Mouse (Mus musculus) myocyte (in vitro differentiated cells): ENCODE data around the gene Cib1. TPM values are rescaled to one million over a fixed set of nuclear protein-coding genes. Genes with fewer than 3 reads are reported as not detected.
A peak's percentile ranks its signal among the peaks of the same experiment; 100 is the strongest.

Experiments used
- H3K27me3 ChIP-seq: one replicate; pipeline ENCODE4 v1.6.1; 2011; ENCODE audit not compliant: control insufficient read depth, insufficient read depth, insufficient read length
- H3K36me3 ChIP-seq: one replicate; pipeline ENCODE4 v1.6.1; 2011; ENCODE audit not compliant: control insufficient read depth, insufficient read depth
- H3K4me2 ChIP-seq: one replicate; pipeline ENCODE4 v1.6.1; 2011; ENCODE audit warnings: low read depth, control low read depth
- H3K4me3 ChIP-seq: one replicate; pipeline ENCODE4 v1.5.1; 2011; ENCODE audit warnings: mild to moderate bottlenecking, control low read depth, moderate library complexity
- H3K79me2 ChIP-seq: one replicate; pipeline ENCODE4 v1.6.1; 2011; ENCODE audit not compliant: control insufficient read depth, insufficient read depth
- H3ac ChIP-seq: one replicate; pipeline ENCODE4 v1.6.1; 2011; ENCODE audit not compliant: control insufficient read depth, insufficient read length
- CEBPB ChIP-seq: IDR thresholded peaks from 2 replicates; pipeline ENCODE4 v1.6.1; 2011; ENCODE audit warnings: mild to moderate bottlenecking, moderate library complexity; ENCODE audit not compliant: poor library complexity, insufficient read depth, severe bottlenecking
- E2F4 ChIP-seq: IDR thresholded peaks from one replicate; pipeline ENCODE4 v1.6.1; 2011; ENCODE audit warnings: mild to moderate bottlenecking, control low read depth, moderate library complexity; ENCODE audit not compliant: insufficient read depth
- MAX ChIP-seq: IDR thresholded peaks from one replicate; pipeline ENCODE4 v1.6.1; 2011; ENCODE audit warnings: low read depth, mild to moderate bottlenecking, control low read depth
- MYOD1 ChIP-seq, 3 experiments: IDR thresholded peaks; one replicate each; pipeline ENCODE4 v1.6.1; 2011; ENCODE audit warnings: control low read depth in 2 of 3, low read depth in 2 of 3, mild to moderate bottlenecking in 2 of 3, moderate library complexity in 1 of 3; ENCODE audit not compliant: insufficient read length in 2 of 3, control insufficient read depth in 1 of 3
- MYOG ChIP-seq, 3 experiments: IDR thresholded peaks; one replicate each; pipeline ENCODE4 v1.6.1; 2011; ENCODE audit warnings: control low read depth in 2 of 3, low read depth in 2 of 3, mild to moderate bottlenecking in 2 of 3; ENCODE audit not compliant: insufficient read length in 2 of 3, control insufficient read depth in 1 of 3, insufficient read depth in 1 of 3
- POLR2A ChIP-seq: IDR thresholded peaks from one replicate; pipeline ENCODE4 v1.6.1; 2011; ENCODE audit warnings: low read depth, mild to moderate bottlenecking, control low read depth, moderate library complexity; ENCODE audit not compliant: insufficient read length
- POLR2AphosphoS2 ChIP-seq: IDR thresholded peaks from one replicate; pipeline ENCODE4 v1.6.1; 2011; ENCODE audit warnings: low read depth, control low read depth; ENCODE audit not compliant: insufficient read length
- REST ChIP-seq: IDR thresholded peaks from one replicate; pipeline ENCODE4 v1.6.1; 2011; ENCODE audit warnings: mild to moderate bottlenecking, control low read depth, moderate library complexity; ENCODE audit not compliant: insufficient read depth, insufficient read length
- SRF ChIP-seq: IDR thresholded peaks from one replicate; pipeline ENCODE4 v1.6.1; 2011; ENCODE audit warnings: low read depth; ENCODE audit not compliant: control insufficient read depth, insufficient read length
- TCF12 ChIP-seq: IDR thresholded peaks from one replicate; pipeline ENCODE4 v1.6.1; 2011; ENCODE audit warnings: mild to moderate bottlenecking, control low read depth; ENCODE audit not compliant: poor library complexity, insufficient read depth, severe bottlenecking
- TCF3 ChIP-seq: IDR thresholded peaks from one replicate; pipeline ENCODE4 v1.6.1; 2011; ENCODE audit warnings: low read depth, control low read depth; ENCODE audit not compliant: insufficient read length
- USF1 ChIP-seq: IDR thresholded peaks from one replicate; pipeline ENCODE4 v1.6.1; 2011; ENCODE audit warnings: low read depth, mild to moderate bottlenecking, control low read depth, moderate library complexity
- polyA plus RNA-seq: library from polyadenylated mRNA; unstranded; fragments of >200 nt; fragmentation: generic; extraction: Trizol; gene quantifications from one replicate; pipeline ENCODE4 v1.2.1, GENCODE M21; 2012; ENCODE audit warnings: missing spikeins

Cib1 gene
- polyA plus RNA-seq, 1 experiment: 98.7 TPM

DNA sequence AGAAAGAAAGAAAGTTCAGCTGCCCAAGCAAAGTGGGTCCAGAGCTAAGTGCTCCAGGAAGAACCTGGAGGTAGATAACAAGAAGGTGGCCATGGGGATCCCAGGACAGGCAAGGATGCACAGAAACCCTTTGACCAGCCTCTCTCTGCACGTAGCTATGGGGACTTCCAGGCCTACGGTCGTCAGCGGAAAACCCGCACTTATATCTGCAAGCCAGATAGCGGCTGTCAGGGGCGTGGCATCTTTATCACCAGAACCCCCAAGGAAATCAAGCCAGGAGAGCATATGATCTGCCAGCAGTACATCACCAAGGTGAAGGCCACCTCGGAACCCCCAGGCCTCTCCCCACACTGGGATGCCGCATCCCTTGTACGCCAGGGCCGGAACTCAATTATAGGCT, 20.3 kb upstream of the Cib1 start:
- Histone ChIP-seq H3K79me2 (no peaks in the 10 kb centered on the region), H3K4me3 (no peak overlapping the region), H3K27me3 (no peaks in the 10 kb centered on the region)

DNA sequence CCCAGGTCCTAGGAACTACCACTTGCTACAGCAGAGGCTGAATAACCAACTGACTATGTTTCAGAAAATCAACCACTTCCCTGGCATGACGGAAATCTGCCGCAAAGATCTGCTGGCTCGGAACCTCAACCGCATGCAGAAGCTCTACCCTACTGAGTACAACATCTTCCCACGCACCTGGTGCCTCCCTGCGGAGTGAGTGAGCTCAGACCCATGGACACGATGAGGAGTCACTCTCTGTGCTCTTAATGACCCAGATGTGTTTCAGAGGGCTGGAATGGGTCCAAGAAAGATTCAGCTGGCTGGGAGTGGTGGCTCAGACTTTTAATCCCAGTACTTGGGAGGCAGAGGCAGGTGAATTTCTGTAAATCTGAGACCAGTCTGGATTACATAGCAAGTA, 19.8 kb upstream of the Cib1 start:
- TF ChIP-seq TCF3: no peak
- no peak for TF ChIP-seq CEBPB
- TF ChIP-seq POLR2AphosphoS2: no peak
- no peak for TF ChIP-seq REST
- no peak for TF ChIP-seq SRF
- no peak for TF ChIP-seq MYOD1 (IDR thresholded peaks at IDR 0.05; ENCODE audit: control insufficient read depth in 1 of 3, insufficient read length in 2 of 3, low read depth in 2 of 3)
- TF ChIP-seq E2F4: no peak
- no peak for TF ChIP-seq MAX
- Histone ChIP-seq H3ac (no peak overlapping the region), H3K27me3 (no peaks in the 10 kb centered on the region), H3K79me2 (no peaks in the 10 kb centered on the region), H3K36me3 (no peaks in the 10 kb centered on the region), H3K4me3 (no peak overlapping the region), H3K4me2 (no peak overlapping the region)

More for the DNA sequence above, 20.3 kb upstream of the Cib1 start:
- H3K36me3 ChIP-seq: no peaks in the 10 kb centered on the region
- H3ac ChIP-seq: no peak overlapping the region
- TF ChIP-seq CEBPB: no peak
- TF ChIP-seq E2F4: no peak
- TF ChIP-seq USF1: no peak
- no peak for TF ChIP-seq TCF12
- no peak for TF ChIP-seq MYOD1 (IDR thresholded peaks at IDR 0.05; ENCODE audit: control insufficient read depth in 1 of 3, insufficient read length in 2 of 3, low read depth in 2 of 3)
- TF ChIP-seq TCF3: no peak
- TF ChIP-seq POLR2AphosphoS2: no peak
- TF ChIP-seq MAX: no peak
- no peak for TF ChIP-seq REST
- TF ChIP-seq POLR2A: no peak
- TF ChIP-seq MYOG (IDR thresholded peaks at IDR 0.05; ENCODE audit: control insufficient read depth in 1 of 3, insufficient read depth in 1 of 3, insufficient read length in 2 of 3, low read depth in 2 of 3): no peak
- TF ChIP-seq SRF: no peak
- no peak overlapping the region for H3K4me2 ChIP-seq

- Histone ChIP-seq H3K36me3 (no peaks in the 10 kb centered on the region), H3ac (peak overlapping the region; percentile 22), H3K4me2 (peak overlapping the region; percentile 70), H3K4me3 (peak overlapping the region; percentile 31), H3K79me2 (no peaks in the 10 kb centered on the region), H3K27me3 (no peaks in the 10 kb centered on the region)
- TF ChIP-seq REST (no peak), POLR2A (no peak), MAX (no peak), TCF3 (no peak), E2F4 (no peak), MYOG (IDR thresholded peaks at IDR 0.05; ENCODE audit: control insufficient read depth in 1 of 3, insufficient read depth in 1 of 3, insufficient read length in 2 of 3, low read depth in 2 of 3) (no peak), MYOD1 (IDR thresholded peaks at IDR 0.05; ENCODE audit: control insufficient read depth in 1 of 3, insufficient read length in 2 of 3, low read depth in 2 of 3) (no peak), SRF (no peak)
Observed at GRCm38 (mm10) chr7:80246859-80247258, 14.2 kb upstream of the Cib1 start.

DNA sequence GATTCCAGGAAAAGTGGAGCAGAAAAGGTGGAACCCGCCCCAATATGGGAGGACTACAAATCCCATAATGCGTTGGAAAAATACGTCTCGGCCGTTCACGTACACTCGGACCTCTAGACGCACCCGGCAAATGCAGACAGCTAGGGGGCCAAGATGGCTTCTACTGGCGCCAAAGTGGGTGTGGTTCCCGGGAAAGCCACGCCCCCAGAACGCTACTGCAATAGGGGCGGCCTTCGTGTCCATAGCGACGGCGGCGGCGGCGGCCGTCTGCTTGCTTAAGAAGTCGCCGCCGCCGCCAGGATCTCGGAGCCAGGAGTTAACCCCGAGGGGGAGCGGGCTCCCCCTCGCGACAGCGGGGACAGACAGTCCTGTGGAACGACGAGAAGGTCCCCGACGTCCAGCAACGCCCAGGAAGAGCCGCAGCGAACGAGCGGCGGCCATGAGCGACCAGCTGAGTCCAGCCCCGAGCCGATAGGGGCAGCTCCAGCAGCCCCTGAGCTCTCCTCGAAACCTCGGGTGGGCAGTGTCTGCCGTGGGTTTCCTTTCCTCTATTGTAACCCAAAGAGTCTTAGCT, 13.6 kb upstream of the Cib1 start, which contains the start of gene Ttll13:
Ttll13 (plus strand) TSS at position 229 of the 574 bp plus-strand sequence.
- Histone ChIP-seq H3K27me3 (no peaks in the 10 kb centered on the region), H3K79me2 (no peaks in the 10 kb centered on the region), H3K4me3 (peak within 1 kb of the TSS; percentile 31), H3K36me3 (no peaks in the 10 kb centered on the region), H3K4me2 (peak within 1 kb of the TSS; percentile 70), H3ac (peak within 1 kb of the TSS; percentile 22)
- TF ChIP-seq POLR2AphosphoS2: no peak
- peak; percentile 11 for TF ChIP-seq POLR2A
- peak; percentile 37 for TF ChIP-seq E2F4
- TF ChIP-seq MYOD1 (IDR thresholded peaks at IDR 0.05; ENCODE audit: control insufficient read depth in 1 of 3, insufficient read length in 2 of 3, low read depth in 2 of 3): no peak
- no peak for TF ChIP-seq TCF3
- TF ChIP-seq SRF: no peak
- no peak for TF ChIP-seq CEBPB

GRCm38 (mm10) chr7:80244851-80245250, 12.2 kb upstream of the Cib1 start:
- no peak overlapping the region for H3K4me3 ChIP-seq
- no peaks in the 10 kb centered on the region for H3K79me2 ChIP-seq
- H3K27me3 ChIP-seq: no peaks in the 10 kb centered on the region
- no peak for TF ChIP-seq CEBPB
- H3K36me3 ChIP-seq: no peaks in the 10 kb centered on the region
- H3ac ChIP-seq: no peak overlapping the region
- H3K4me2 ChIP-seq: no peak overlapping the region
